Mouse (Mus musculus) layer of hippocampus, adult 9-11 months (tissue): ENCODE measurements at regions not wholly inside any gene's neighbourhood (a gene's known extent, or its start where the extent isn't known, plus 50 kb on each side); places are given as distances from the start of the nearest gene placed in this dataset.
"Not testable (repeated sequence)": the region's sequence is repeated elsewhere in the genome, so short reads cannot be mapped to it uniquely, and the experiment has no call there.

Experiments
- DNase-seq: peaks from one replicate; pipeline ENCODE4 v3.0.0; 2022

DNA sequence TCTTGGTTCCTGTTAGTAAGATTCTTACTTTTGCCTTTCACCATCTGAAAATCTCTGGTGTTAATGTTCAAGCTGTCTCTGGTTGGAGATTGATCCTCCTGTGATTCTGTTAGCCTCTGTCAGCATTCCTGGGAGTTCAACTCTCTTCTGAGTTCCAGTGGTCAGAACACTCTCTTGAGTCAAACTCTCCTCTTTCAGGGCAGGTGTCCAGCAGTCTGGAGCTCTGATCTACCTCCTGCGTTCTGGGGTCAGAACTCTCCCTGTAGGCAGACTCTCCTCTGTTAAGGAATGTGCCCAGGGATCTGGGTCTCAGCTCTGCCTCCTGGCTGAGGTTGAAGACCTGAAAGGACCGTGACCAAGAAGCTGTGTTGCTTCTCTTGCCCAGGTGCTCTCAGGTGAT, 581.3 kb downstream of the H2al1n start:
- not testable (repeated sequence) for DNase-seq

DNA sequence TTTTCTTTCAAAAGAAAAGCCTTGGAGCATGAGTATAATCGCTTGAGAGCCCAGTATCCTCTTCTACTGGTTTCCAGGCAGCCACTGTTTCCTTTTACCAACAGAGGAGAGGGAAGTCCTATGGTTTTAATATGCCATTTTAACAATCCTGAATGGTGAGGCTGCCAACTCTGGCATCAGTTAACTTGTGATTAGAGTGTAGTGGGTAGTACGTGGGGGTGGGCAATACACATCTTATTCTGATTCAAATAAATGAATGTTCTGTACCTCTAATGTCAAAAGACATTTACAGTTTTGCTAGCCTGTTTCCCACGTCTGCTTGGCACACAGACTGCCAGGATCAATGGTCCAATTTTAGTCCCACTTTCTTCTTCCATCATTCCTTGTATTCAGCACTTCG, 624.9 kb downstream of the H2al1n start:
- DNase-seq, result no peak

DNA sequence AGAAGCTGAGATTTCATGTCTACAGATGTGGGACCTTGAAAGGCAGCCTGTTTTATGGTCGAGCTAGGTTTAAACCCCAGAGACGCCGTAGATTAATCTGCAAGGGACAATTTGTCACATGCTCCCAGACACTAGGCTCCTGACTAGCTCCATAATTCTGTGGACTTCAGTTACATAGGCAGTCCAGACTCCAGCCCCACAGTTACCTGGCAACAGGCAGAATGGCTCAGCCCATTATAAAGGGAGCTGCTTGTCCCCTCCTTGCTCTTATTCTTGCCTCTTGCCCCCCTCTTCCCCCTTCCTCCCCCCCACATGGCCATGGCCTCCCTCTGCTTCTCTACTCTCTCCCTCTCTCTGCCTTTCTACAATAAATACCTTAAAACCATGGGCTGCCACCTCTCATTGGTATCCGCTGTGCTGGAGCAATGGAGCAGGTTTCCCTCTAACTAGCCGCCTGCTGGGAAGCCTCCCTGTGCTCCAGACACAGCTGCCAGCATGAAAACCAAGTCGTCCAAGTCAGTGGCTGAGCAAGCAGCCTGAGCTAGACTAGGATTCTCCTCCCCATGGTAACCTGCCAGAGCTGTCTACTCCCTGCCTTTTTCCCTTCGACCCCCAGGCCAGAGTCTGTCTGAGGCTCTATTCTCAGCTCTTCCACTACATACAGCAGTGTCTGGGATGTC, 628.9 kb downstream of the H2al1n start:
- no peak for DNase-seq

DNA sequence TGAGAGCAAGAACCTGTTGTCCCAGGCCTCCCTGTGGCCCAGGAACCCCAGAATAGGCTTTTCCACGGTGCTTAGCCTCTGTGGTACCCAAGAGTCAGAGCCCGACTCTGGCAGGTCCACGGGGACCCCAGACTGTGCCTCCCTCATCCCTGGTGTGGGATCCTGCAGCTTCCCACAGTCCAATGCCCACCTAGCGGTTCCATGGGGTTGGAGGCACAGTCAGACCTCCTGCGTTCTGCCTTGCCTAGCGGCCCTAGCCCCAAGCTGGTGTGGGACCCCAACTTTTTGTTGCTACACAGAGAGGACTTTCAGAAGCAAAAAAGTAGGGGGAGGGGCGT, 629.4 kb downstream of the H2al1n start:
- DNase-seq, result no peak

DNA sequence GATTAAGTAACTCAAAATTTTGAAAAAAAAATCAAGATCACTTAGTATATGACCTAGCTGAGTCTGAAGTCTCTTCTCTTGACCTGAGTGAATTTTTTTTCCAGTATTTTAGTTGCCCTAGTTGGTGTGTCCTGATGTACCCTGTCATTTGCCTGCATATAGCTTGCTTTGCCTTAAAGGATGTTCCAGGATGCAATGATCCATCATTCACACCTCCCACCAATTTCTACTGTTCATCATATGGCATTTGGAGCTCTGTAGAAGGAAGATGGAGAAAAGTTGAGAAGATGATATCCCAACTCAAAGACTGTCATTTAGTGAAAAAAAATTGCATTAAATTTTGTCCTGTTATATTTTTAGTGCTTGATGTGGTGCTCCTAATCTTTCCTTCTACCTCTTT, 634.4 kb downstream of the H2al1n start:
- DNase-seq, result no peak

DNA sequence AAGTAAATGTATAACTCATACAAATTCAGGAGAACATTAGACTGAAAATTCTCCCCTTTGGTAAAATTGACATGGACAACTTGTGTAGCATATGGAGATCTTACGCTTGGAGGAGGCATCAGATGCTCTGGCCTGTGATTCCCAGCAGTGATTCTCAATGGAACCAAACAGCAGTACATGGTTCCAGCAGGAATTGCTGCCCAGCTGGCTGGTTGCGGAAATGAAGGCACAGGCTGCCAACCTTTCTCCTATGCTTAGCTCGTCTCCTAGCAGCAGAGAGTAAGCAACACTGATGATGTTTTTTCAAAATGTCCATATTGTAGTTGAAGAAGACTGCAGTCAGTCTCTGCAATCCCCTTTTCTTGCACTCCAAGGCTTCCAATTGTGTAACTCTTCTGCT, 673.7 kb downstream of the H2al1n start:
- peak; percentile 65 for DNase-seq
